Mouse (Mus musculus): ENCODE data around the gene 1810049J17Rik. TPM values are rescaled to one million over a fixed set of nuclear protein-coding genes. Genes with fewer than 3 reads are reported as not detected.

1810049J17Rik gene
- polyA plus RNA-seq, 1 experiment from 2014 or later, result 0.75 TPM

- no peak overlapping the region for H3K4me3 ChIP-seq (replicated peaks; ENCODE audit: low read length)
- WGBS, result 77% methylated on average over 8 of the region's 8 CpGs
- H3K9ac ChIP-seq (ENCODE audit: low read length), result no peak overlapping the region
- H3K27me3 ChIP-seq (ENCODE audit: control insufficient read depth, insufficient read depth, low read length), result no peaks in the 10 kb centered on the region
- no peak for ATAC-seq (ENCODE audit: insufficient read depth, low FRiP score)
- H3K4me1 ChIP-seq (ENCODE audit: control insufficient read depth, insufficient read depth, low read length), result 0 out of 2 replicates have a peak, but pooled peaks cover 4% of the 10 kb centered on the region
- H3K27ac ChIP-seq (ENCODE audit: low read length), result no peak overlapping the region
- H3K36me3 ChIP-seq (ENCODE audit: control insufficient read depth, insufficient read depth, low read length), result no peaks in the 10 kb centered on the region
- no peak overlapping the region for H3K4me2 ChIP-seq (ENCODE audit: low read depth, low read length)
- no peaks in the 10 kb centered on the region for H3K9me3 ChIP-seq (replicated peaks; ENCODE audit: control insufficient read depth, low read length)
These were observed 3.2 kb downstream of the 1810049J17Rik start for GRCm38 (mm10) chr15:12318451-12318850.

- 73% methylated on average over 5 of the region's 5 CpGs for WGBS
- H3K4me3 ChIP-seq (replicated peaks; ENCODE audit: low read length), result no peak overlapping the region
- H3K9ac ChIP-seq (ENCODE audit: low read length), result no peak overlapping the region
- ATAC-seq (ENCODE audit: insufficient read depth, low FRiP score), result no peak
- no peak overlapping the region for H3K4me2 ChIP-seq (ENCODE audit: low read depth, low read length)
- no peak overlapping the region for H3K27ac ChIP-seq (ENCODE audit: low read length)
- H3K9me3 ChIP-seq (replicated peaks; ENCODE audit: control insufficient read depth, low read length), result no peaks in the 10 kb centered on the region
- H3K4me1 ChIP-seq (ENCODE audit: control insufficient read depth, insufficient read depth, low read length), result 0 out of 2 replicates have a peak, but pooled peaks cover 4% of the 10 kb centered on the region
- H3K36me3 ChIP-seq (ENCODE audit: control insufficient read depth, insufficient read depth, low read length), result no peaks in the 10 kb centered on the region
- no peaks in the 10 kb centered on the region for H3K27me3 ChIP-seq (ENCODE audit: control insufficient read depth, insufficient read depth, low read length)
These were observed 4.4 kb downstream of the 1810049J17Rik start for GRCm38 (mm10) chr15:12317290-12317689.

DNA sequence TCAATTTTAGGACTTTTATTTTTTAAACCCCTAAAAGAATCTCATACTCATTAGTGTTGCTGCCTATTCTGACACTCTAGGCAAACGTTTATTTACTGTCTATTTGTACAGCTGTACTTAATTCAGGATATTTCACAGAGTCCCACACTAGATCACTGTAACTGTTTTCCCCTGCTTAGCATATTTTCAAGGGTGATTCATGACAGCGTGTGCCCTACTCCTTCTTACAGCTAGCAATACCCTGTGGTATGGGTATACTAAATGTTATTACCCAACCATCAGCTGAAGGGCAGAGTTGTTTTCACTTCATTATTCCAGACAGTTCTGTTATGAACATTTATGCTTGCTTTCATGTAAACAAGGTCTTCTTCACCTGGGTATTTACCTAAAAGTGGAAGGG lies 5.7 kb downstream of the 1810049J17Rik start:
- no peak overlapping the region for H3K9ac ChIP-seq (ENCODE audit: low read length)
- ATAC-seq (ENCODE audit: insufficient read depth, low FRiP score), result no peak
- 54% methylated on average over 2 of the region's 2 CpGs for WGBS
- no peaks in the 10 kb centered on the region for H3K9me3 ChIP-seq (replicated peaks; ENCODE audit: control insufficient read depth, low read length)
- no peak overlapping the region for H3K4me3 ChIP-seq (replicated peaks; ENCODE audit: low read length)
- 0 out of 2 replicates have a peak, but pooled peaks cover 4% of the 10 kb centered on the region for H3K4me1 ChIP-seq (ENCODE audit: control insufficient read depth, insufficient read depth, low read length)
- H3K4me2 ChIP-seq (ENCODE audit: low read depth, low read length), result no peak overlapping the region
- no peaks in the 10 kb centered on the region for H3K36me3 ChIP-seq (ENCODE audit: control insufficient read depth, insufficient read depth, low read length)
- no peaks in the 10 kb centered on the region for H3K27me3 ChIP-seq (ENCODE audit: control insufficient read depth, insufficient read depth, low read length)
- H3K27ac ChIP-seq (ENCODE audit: low read length), result no peak overlapping the region

GRCm38 (mm10) chr15:12314584-12314983 lies 7.1 kb downstream of the 1810049J17Rik start:
- Histone ChIP-seq H3K9me3 (replicated peaks; ENCODE audit: control insufficient read depth, low read length) (no peaks in the 10 kb centered on the region), H3K9ac (ENCODE audit: low read length) (no peak overlapping the region), H3K36me3 (ENCODE audit: control insufficient read depth, insufficient read depth, low read length) (no peaks in the 10 kb centered on the region), H3K4me3 (replicated peaks; ENCODE audit: low read length) (no peak overlapping the region), H3K4me1 (ENCODE audit: control insufficient read depth, insufficient read depth, low read length) (no peaks in the 10 kb centered on the region), H3K4me2 (ENCODE audit: low read depth, low read length) (no peak overlapping the region), H3K27me3 (ENCODE audit: control insufficient read depth, insufficient read depth, low read length) (no peaks in the 10 kb centered on the region), H3K27ac (ENCODE audit: low read length) (no peak overlapping the region)
- no peak for ATAC-seq (ENCODE audit: insufficient read depth, low FRiP score)
- WGBS, result 67% methylated on average over 5 of the region's 5 CpGs

GRCm38 (mm10) chr15:12313255-12313654 lies 8.4 kb downstream of the 1810049J17Rik start:
- H3K4me3 ChIP-seq (replicated peaks; ENCODE audit: low read length), result no peak overlapping the region
- H3K36me3 ChIP-seq (ENCODE audit: control insufficient read depth, insufficient read depth, low read length), result no peaks in the 10 kb centered on the region
- H3K9ac ChIP-seq (ENCODE audit: low read length), result no peak overlapping the region
- H3K4me1 ChIP-seq (ENCODE audit: control insufficient read depth, insufficient read depth, low read length), result no peaks in the 10 kb centered on the region
- H3K9me3 ChIP-seq (replicated peaks; ENCODE audit: control insufficient read depth, low read length), result no peaks in the 10 kb centered on the region
- H3K27me3 ChIP-seq (ENCODE audit: control insufficient read depth, insufficient read depth, low read length), result no peaks in the 10 kb centered on the region
- ATAC-seq (ENCODE audit: insufficient read depth, low FRiP score), result peak; percentile 75; the same call in 1 of the 2 replicates
- 12% methylated on average over 1 of the region's 1 CpGs for WGBS
- H3K4me2 ChIP-seq (ENCODE audit: low read depth, low read length), result no peak overlapping the region
- H3K27ac ChIP-seq (ENCODE audit: low read length), result no peak overlapping the region

DNA sequence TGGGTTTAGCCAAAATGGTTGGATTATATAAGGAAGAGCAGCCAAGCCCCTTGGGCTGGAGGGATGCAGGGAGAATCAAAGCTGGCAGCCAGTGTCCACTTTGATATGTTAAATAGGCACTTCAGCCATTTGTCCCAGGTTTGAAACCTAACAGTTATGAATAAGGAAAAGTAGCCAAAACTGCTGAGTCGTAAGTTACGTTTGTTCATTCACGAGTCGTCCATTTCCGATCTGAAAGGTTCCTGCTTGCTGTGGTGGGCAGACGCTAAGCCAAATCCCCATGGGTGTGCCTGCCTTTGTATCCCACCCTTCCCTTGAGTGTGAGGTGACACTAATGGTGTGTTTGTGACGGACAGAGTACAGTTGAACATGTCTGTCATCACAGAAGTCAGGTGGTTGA lies 10.2 kb downstream of the 1810049J17Rik start:
- WGBS, result 85% methylated on average over 7 of the region's 7 CpGs
- Histone ChIP-seq H3K27ac (ENCODE audit: low read length) (no peak overlapping the region), H3K9me3 (replicated peaks; ENCODE audit: control insufficient read depth, low read length) (no peaks in the 10 kb centered on the region), H3K4me3 (replicated peaks; ENCODE audit: low read length) (no peak overlapping the region), H3K9ac (ENCODE audit: low read length) (no peak overlapping the region), H3K36me3 (ENCODE audit: control insufficient read depth, insufficient read depth, low read length) (no peaks in the 10 kb centered on the region), H3K27me3 (ENCODE audit: control insufficient read depth, insufficient read depth, low read length) (no peaks in the 10 kb centered on the region), H3K4me2 (ENCODE audit: low read depth, low read length) (no peak overlapping the region), H3K4me1 (ENCODE audit: control insufficient read depth, insufficient read depth, low read length) (peaks cover 1% of the 10 kb centered on the region)
- ATAC-seq (ENCODE audit: insufficient read depth, low FRiP score), result no peak

DNA sequence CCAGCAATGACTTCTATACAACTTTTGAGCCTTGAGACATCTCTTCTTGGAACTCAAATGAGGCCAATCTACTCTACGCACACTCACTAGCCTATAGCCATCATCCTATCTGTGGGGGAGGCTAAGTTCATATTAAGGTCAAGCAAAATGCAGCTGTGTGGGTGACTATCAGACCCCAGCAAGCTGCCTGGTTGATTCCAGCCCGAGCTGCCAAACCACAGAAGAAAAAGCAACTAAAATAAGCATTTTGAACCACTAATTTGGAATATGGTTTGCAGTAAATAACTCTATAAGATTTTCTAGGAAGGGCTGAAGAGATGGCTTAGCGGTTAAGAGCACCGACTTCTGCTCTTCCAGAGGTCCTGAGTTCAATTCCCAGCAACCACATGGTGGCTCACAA lies 11.0 kb downstream of the 1810049J17Rik start:
- WGBS, result 74% methylated on average over 4 of the region's 4 CpGs
- no peak overlapping the region for H3K4me3 ChIP-seq (replicated peaks; ENCODE audit: low read length)
- no peaks in the 10 kb centered on the region for H3K27me3 ChIP-seq (ENCODE audit: control insufficient read depth, insufficient read depth, low read length)
- no peak overlapping the region for H3K4me2 ChIP-seq (ENCODE audit: low read depth, low read length)
- H3K27ac ChIP-seq (ENCODE audit: low read length), result no peak overlapping the region
- no peaks in the 10 kb centered on the region for H3K36me3 ChIP-seq (ENCODE audit: control insufficient read depth, insufficient read depth, low read length)
- H3K9me3 ChIP-seq (replicated peaks; ENCODE audit: control insufficient read depth, low read length), result no peaks in the 10 kb centered on the region
- ATAC-seq (ENCODE audit: insufficient read depth, low FRiP score), result no peak
- peaks cover 5% of the 10 kb centered on the region for H3K4me1 ChIP-seq (ENCODE audit: control insufficient read depth, insufficient read depth, low read length)
- H3K9ac ChIP-seq (ENCODE audit: low read length), result no peak overlapping the region

DNA sequence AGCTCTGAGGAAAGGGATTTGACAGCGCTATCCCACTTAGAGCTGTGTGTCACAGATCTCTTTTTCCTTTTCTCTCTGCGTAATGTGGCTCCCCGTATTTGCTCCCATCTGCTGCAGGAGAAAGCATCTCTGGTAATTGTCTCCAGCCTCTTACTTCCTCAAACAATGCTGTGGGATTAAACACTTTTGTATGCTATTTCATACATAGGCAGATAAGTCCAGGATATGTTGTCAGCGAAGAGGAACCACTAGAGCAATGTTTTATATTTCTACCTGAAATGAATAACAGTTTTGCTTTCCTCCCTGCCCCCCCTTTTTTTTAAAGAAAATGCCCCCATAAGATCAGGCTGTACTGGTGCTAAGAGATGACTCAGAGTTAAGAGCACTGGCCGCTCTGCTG lies 13.2 kb downstream of the 1810049J17Rik start:
- ATAC-seq (ENCODE audit: insufficient read depth, low FRiP score), result no peak
- 88% methylated on average over 5 of the region's 5 CpGs for WGBS

GRCm38 (mm10) chr15:12307114-12307513 lies 14.6 kb downstream of the 1810049J17Rik start:
- H3K27me3 ChIP-seq (ENCODE audit: control insufficient read depth, insufficient read depth, low read length), result no peaks in the 10 kb centered on the region
- 40% methylated on average over 4 of the region's 4 CpGs for WGBS
- no peak overlapping the region for H3K9ac ChIP-seq (ENCODE audit: low read length)
- H3K9me3 ChIP-seq (replicated peaks; ENCODE audit: control insufficient read depth, low read length), result no peaks in the 10 kb centered on the region
- peaks cover 5% of the 10 kb centered on the region for H3K4me1 ChIP-seq (ENCODE audit: control insufficient read depth, insufficient read depth, low read length)
- no peaks in the 10 kb centered on the region for H3K36me3 ChIP-seq (ENCODE audit: control insufficient read depth, insufficient read depth, low read length)
- peak overlapping the region; percentile 15; the same call in 1 of the 2 replicates for H3K4me2 ChIP-seq (ENCODE audit: low read depth, low read length)
- H3K27ac ChIP-seq (ENCODE audit: low read length), result peak overlapping the region; percentile 58; the same call in 1 of the 2 replicates
- H3K4me3 ChIP-seq (replicated peaks; ENCODE audit: low read length), result no peak overlapping the region
- ATAC-seq (ENCODE audit: insufficient read depth, low FRiP score), result peak; percentile 76; the same call in 1 of the 2 replicates

More for the DNA sequence above, 13.2 kb downstream of the 1810049J17Rik start:
- H3K4me2 ChIP-seq (ENCODE audit: low read depth, low read length), result no peak overlapping the region
- peaks cover 5% of the 10 kb centered on the region for H3K4me1 ChIP-seq (ENCODE audit: control insufficient read depth, insufficient read depth, low read length)
- no peak overlapping the region for H3K4me3 ChIP-seq (replicated peaks; ENCODE audit: low read length)
- H3K9me3 ChIP-seq (replicated peaks; ENCODE audit: control insufficient read depth, low read length), result no peaks in the 10 kb centered on the region
- H3K27me3 ChIP-seq (ENCODE audit: control insufficient read depth, insufficient read depth, low read length), result no peaks in the 10 kb centered on the region
- H3K9ac ChIP-seq (ENCODE audit: low read length), result no peak overlapping the region
- H3K36me3 ChIP-seq (ENCODE audit: control insufficient read depth, insufficient read depth, low read length), result no peaks in the 10 kb centered on the region
- no peak overlapping the region for H3K27ac ChIP-seq (ENCODE audit: low read length)

Data from stomach, embryonic 16.5 days (tissue).